Mouse (Mus musculus): Measurements from ENCODE around the gene Gnb3. TPM values are rescaled to one million over a fixed set of nuclear protein-coding genes. Genes with fewer than 3 reads are reported as not detected.

Gene Gnb3
- polyA plus RNA-seq, 1 experiment from 2014 or later, result 0.24 TPM

- Histone ChIP-seq H3K27me3 (ENCODE audit: insufficient read depth, low read length) (no peaks in the 10 kb centered on the region), H3K4me2 (peak overlapping the region; percentile 86), H3K9me3 (ENCODE audit: low read depth, low read length) (no peaks in the 10 kb centered on the region), H3K9ac (peak overlapping the region; percentile 87), H3K27ac (ENCODE audit: low read depth) (peak overlapping the region; percentile 92), H3K4me1 (ENCODE audit: insufficient read depth) (peaks cover 6% of the 10 kb centered on the region; the same call in 1 of the 2 replicates), H3K4me3 (ENCODE audit: low read depth, low read length) (peak overlapping the region; percentile 80), H3K36me3 (ENCODE audit: insufficient read depth) (peaks cover 49% of the 10 kb centered on the region)
- TF ChIP-seq CTCF (IDR thresholded peaks at IDR 0.05; ENCODE audit: low read depth), result no peak
- WGBS, result under 1% methylated on average over 38 of the region's 38 CpGs
- ATAC-seq (ENCODE audit: insufficient read depth) (peak; percentile 90), DNase-seq (peak; percentile 98)
Observed at GRCm38 (mm10) chr6:124829799-124830700, 10.0 kb downstream of the Gnb3 start.

GRCm38 (mm10) chr6:124828868-124829798 is 10.9 kb downstream of the Gnb3 start, which contains the start of the genes Usp5 and Cdca3:
Usp5 (minus strand) TSS chr6:124829484.
Cdca3 (plus strand) TSS chr6:124829547.
- H3K27me3 ChIP-seq (ENCODE audit: insufficient read depth, low read length), result no peaks in the 10 kb centered on the region
- peak within 1 kb of the TSS; percentile 80 for H3K4me3 ChIP-seq (ENCODE audit: low read depth, low read length)
- TF ChIP-seq CTCF (IDR thresholded peaks at IDR 0.05; ENCODE audit: low read depth), result peak; percentile 56
- DNase-seq (peak; percentile 100), ATAC-seq (ENCODE audit: insufficient read depth) (peak; percentile 95)
- peak within 1 kb of the TSS; percentile 87 for H3K9ac ChIP-seq
- peak within 1 kb of the TSS; percentile 86 for H3K4me2 ChIP-seq
- under 1% methylated on average over 55 of the region's 55 CpGs for WGBS
- peak within 1 kb of the TSS; percentile 92 for H3K27ac ChIP-seq (ENCODE audit: low read depth)
- peaks cover 51% of the 10 kb centered on the region for H3K36me3 ChIP-seq (ENCODE audit: insufficient read depth)
- H3K9me3 ChIP-seq (ENCODE audit: low read depth, low read length), result no peaks in the 10 kb centered on the region
- peaks cover 6% of the 10 kb centered on the region; the same call in 1 of the 2 replicates for H3K4me1 ChIP-seq (ENCODE audit: insufficient read depth)

DNA sequence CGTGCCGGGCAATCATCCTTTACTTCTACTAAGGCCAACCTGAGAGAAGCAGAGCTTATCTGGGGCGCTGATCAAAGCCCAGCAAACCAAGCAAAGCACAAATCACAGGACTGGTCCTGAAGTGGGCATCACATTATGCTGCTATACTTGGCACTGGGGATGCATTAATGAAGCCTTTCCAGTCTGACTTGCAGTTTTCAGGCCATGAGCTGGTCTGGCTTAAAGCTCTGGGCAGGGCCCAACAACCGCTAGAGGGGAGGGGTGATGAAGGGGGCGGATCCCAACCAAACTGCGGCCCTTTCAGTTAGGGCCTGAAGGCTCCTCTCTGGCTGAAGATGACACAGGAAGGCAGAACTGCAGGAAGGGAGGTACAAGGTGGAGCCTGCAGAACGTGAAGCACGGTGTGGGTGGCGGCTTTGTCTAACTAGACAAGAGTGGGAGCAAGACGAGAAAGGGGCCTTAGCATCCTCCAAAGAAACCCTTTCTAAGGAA is 11.9 kb downstream of the Gnb3 start:
- ATAC-seq (ENCODE audit: insufficient read depth), result no peak
- Histone ChIP-seq H3K4me2 (peak overlapping the region; percentile 80), H3K4me3 (ENCODE audit: low read depth, low read length) (peak overlapping the region; percentile 80), H3K9ac (peak overlapping the region; percentile 51), H3K4me1 (ENCODE audit: insufficient read depth) (peaks cover 6% of the 10 kb centered on the region; the same call in 1 of the 2 replicates), H3K27ac (ENCODE audit: low read depth) (peak overlapping the region; percentile 34; the same call in 1 of the 2 replicates), H3K36me3 (ENCODE audit: insufficient read depth) (peaks cover 52% of the 10 kb centered on the region), H3K9me3 (ENCODE audit: low read depth, low read length) (no peaks in the 10 kb centered on the region), H3K27me3 (ENCODE audit: insufficient read depth, low read length) (no peaks in the 10 kb centered on the region)
- WGBS, result 17% methylated on average over 10 of the region's 10 CpGs
- DNase-seq, result peak; percentile 67
- no peak; the same call in 1 of the 2 replicates for TF ChIP-seq CTCF (IDR thresholded peaks at IDR 0.05; ENCODE audit: low read depth)

GRCm38 (mm10) chr6:124822049-124822448 is 18.0 kb downstream of the Gnb3 start:
- DNase-seq, result no peak
- Histone ChIP-seq H3K4me1 (ENCODE audit: insufficient read depth) (no peaks in the 10 kb centered on the region), H3K4me2 (no peak overlapping the region), H3K36me3 (ENCODE audit: insufficient read depth) (peaks cover 94% of the 10 kb centered on the region), H3K9me3 (ENCODE audit: low read depth, low read length) (no peaks in the 10 kb centered on the region), H3K27me3 (ENCODE audit: insufficient read depth, low read length) (no peaks in the 10 kb centered on the region), H3K9ac (no peak overlapping the region), H3K27ac (ENCODE audit: low read depth) (no peak overlapping the region), H3K4me3 (ENCODE audit: low read depth, low read length) (no peak overlapping the region)
- WGBS, result 94% methylated on average over 4 of the region's 4 CpGs
- TF ChIP-seq CTCF (IDR thresholded peaks at IDR 0.05; ENCODE audit: low read depth), result no peak
- ATAC-seq (ENCODE audit: insufficient read depth), result no peak

DNA sequence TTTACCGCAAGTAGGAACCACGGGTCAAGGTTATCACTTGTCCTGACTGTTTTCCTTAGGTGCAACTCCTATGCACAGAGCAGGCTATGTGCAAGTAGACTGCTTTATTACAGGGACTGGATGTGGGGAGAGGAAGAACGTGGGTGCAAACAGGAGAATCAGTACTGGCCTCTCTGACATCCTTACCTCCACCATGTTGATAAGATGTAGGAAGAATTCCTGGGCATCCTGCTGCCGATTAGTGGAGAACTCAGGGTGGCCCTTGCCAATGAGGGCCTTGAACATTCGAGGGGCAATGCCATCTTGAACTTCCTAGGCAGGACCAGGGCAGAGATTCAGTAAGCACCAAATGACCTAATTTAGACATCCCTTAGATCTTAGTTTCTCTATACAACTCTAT is 19.2 kb downstream of the Gnb3 start:
- no peaks in the 10 kb centered on the region for H3K9me3 ChIP-seq (ENCODE audit: low read depth, low read length)
- H3K4me2 ChIP-seq, result no peak overlapping the region
- DNase-seq (no peak), ATAC-seq (ENCODE audit: insufficient read depth) (no peak)
- no peaks in the 10 kb centered on the region for H3K4me1 ChIP-seq (ENCODE audit: insufficient read depth)
- H3K4me3 ChIP-seq (ENCODE audit: low read depth, low read length), result no peak overlapping the region
- H3K36me3 ChIP-seq (ENCODE audit: insufficient read depth), result peaks cover 97% of the 10 kb centered on the region
- no peaks in the 10 kb centered on the region for H3K27me3 ChIP-seq (ENCODE audit: insufficient read depth, low read length)
- TF ChIP-seq CTCF (IDR thresholded peaks at IDR 0.05; ENCODE audit: low read depth), result no peak
- 84% methylated on average over 5 of the region's 5 CpGs for WGBS
- no peak overlapping the region for H3K9ac ChIP-seq
- H3K27ac ChIP-seq (ENCODE audit: low read depth), result no peak overlapping the region

DNA sequence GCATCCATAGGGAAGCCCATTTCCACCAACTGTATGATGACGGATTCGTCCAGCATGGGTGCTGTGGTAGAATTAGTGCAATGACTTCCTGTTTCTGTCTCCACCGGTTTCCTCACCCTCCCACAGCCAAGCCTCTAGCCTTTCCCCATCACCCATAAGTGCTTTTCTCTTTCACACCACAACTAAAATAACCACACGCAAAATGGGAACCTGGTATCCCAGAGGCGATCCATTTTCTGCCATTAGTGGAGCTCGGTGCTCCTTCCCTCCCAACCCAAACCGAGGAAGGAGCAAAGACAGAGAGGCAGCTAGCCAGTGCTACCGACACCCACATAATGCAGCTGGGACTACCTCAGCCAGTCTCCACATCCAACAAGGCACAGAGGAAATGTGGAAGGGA is 22.1 kb downstream of the Gnb3 start:
- H3K27ac ChIP-seq (ENCODE audit: low read depth), result no peak overlapping the region
- no peaks in the 10 kb centered on the region for H3K27me3 ChIP-seq (ENCODE audit: insufficient read depth, low read length)
- H3K4me3 ChIP-seq (ENCODE audit: low read depth, low read length), result no peak overlapping the region
- H3K4me1 ChIP-seq (ENCODE audit: insufficient read depth), result peaks cover 6% of the 10 kb centered on the region
- H3K4me2 ChIP-seq, result no peak overlapping the region
- TF ChIP-seq CTCF (IDR thresholded peaks at IDR 0.05; ENCODE audit: low read depth), result no peak
- no peak for DNase-seq
- no peaks in the 10 kb centered on the region for H3K9me3 ChIP-seq (ENCODE audit: low read depth, low read length)
- H3K36me3 ChIP-seq (ENCODE audit: insufficient read depth), result peaks cover 79% of the 10 kb centered on the region
- no peak overlapping the region for H3K9ac ChIP-seq
- WGBS, result 90% methylated on average over 8 of the region's 8 CpGs
- ATAC-seq (ENCODE audit: insufficient read depth), result no peak

Data from lung, embryonic 14.5 days (tissue).